Mouse (Mus musculus): ENCODE measurements around the gene Agtr1b. TPM values are rescaled to one million over a fixed set of nuclear protein-coding genes. Genes with fewer than 3 reads are reported as not detected.

The Agtr1b gene
- polyA plus RNA-seq (2017; shearing (Covaris generic)), result not detected

DNA sequence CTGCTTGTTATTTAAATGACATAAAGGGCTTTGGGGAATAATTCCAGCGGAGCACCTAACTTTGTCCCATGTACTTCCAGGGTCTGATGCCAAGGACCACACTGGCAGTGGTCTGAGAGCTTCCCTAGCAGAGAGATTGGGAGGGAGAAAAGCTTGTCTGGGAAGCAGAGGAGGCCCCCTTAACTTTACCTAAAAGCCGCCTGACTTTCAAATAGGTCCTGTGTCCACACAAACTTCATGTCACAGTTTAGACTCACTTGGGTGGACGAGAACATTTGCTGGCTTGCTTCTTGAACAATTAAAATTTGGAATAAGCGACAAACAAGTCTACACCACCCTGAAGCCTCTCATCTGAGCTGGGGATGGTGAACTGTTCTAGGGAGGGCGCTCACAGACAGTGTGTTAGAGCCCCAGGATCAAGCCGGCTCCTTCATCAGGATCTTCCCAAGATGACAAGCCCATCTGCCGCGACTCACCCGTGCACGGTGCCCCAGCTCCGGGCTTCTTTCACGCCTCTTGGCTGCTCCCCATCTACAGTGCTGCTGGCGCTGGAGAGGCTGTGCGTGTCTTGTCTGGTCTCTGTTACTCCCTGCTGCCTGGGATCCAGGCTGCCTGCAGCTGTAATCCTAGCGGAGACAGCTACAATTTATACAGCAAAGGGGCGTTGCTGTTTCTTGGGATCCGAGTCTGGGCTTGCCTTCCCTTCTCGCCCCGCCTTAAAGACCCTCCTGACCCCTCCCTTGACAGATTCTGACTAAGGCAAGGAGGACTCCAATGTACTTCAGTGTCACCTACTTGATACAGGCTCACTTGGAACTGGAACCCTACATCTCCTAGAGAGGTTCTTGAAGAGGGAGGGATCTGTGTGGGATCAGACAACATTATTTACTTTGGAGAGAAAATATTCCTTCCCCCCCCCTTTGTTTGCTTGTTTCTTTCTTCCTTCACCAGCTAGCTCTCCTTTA is at the start of gene Agtr1b:
TSS of gene Agtr1b (minus strand) at position 620 of the 965 bp plus-strand sequence.

DNA sequence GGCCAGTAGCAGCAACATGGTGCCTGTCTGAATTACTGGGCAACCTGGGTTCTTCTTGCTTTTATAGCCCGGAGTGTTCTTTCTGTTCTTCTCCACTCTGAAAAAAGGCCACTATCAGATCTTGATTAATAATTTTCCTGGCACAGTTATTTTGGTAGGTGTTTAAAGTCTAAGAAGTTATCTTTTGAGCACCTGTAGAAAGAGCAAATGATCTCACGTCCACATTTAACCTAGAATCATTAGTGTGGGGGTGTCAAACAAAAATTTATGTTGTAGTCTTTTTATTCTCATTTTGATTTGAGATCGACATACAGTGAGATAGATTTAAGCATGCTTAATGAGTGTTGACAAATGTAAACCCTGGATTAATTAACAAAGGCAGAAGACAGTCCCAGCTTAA is 91.3 kb downstream of the Agtr1b start, which contains the start of gene Cpb1:
TSS of gene Cpb1 (minus strand) at position 101 of the 400 bp plus-strand sequence.

Other genes starting within 250 kb of the Agtr1b start
- gene Gyg, start 211.9 kb downstream of the Agtr1b start, polyA plus RNA-seq (2017; shearing (Covaris generic)), result 54.3 TPM
- 0.68 TPM for gene Cpa3, start 125.0 kb downstream of the Agtr1b start, polyA plus RNA-seq (2017; shearing (Covaris generic))
- gene Cpb1, start 91.4 kb downstream of the Agtr1b start, polyA plus RNA-seq (2017; shearing (Covaris generic)), result not detected